Mouse (Mus musculus) neural tube, embryonic 13.5 days (tissue): Measurements from ENCODE around the gene Ccnt2. TPM values are rescaled to one million over a fixed set of nuclear protein-coding genes. Genes with fewer than 3 reads are reported as not detected.

Experiments used
- ATAC-seq: fragments of 200-750 bp; cut with Nextera tagmentation; 2 replicates; pipeline ENCODE4 v1.8.0; 2017; ENCODE audit warnings: low read depth, mild to moderate bottlenecking, moderate TSS enrichment, moderate library complexity
- H3K27ac ChIP-seq: fragments of 300-500 bp; sonication (generic); replicated peaks from 2 replicates; pipeline ENCODE4 v1.5.1; 2015; ENCODE audit warnings: moderate library complexity, mild to moderate bottlenecking, inconsistent platforms
- H3K27me3 ChIP-seq: fragments of 300-500 bp; sonication (generic); 2 replicates; pipeline ENCODE4 v1.6.1; 2015; ENCODE audit warnings: mild to moderate bottlenecking, inconsistent platforms
- H3K36me3 ChIP-seq: fragments of 300-500 bp; sonication (generic); 2 replicates; pipeline ENCODE4 v1.6.1; 2015; ENCODE audit warnings: mild to moderate bottlenecking, inconsistent platforms
- H3K4me1 ChIP-seq: fragments of 300-500 bp; sonication (generic); replicated peaks from 2 replicates; pipeline ENCODE4 v1.6.1; 2015; ENCODE audit warnings: inconsistent platforms
- H3K4me2 ChIP-seq: fragments of 300-500 bp; sonication (generic); 2 replicates; pipeline ENCODE4 v1.6.1; 2015; ENCODE audit warnings: inconsistent platforms, mild to moderate bottlenecking, moderate library complexity
- H3K4me3 ChIP-seq: fragments of 300-500 bp; sonication (generic); 2 replicates; pipeline ENCODE4 v1.5.1; 2015; ENCODE audit warnings: mild to moderate bottlenecking, inconsistent platforms
- H3K9ac ChIP-seq: fragments of 300-500 bp; sonication (generic); 2 replicates; pipeline ENCODE4 v1.6.1; 2015; ENCODE audit warnings: moderate library complexity, mild to moderate bottlenecking, inconsistent platforms
- H3K9me3 ChIP-seq: fragments of 300-500 bp; sonication (generic); 2 replicates; pipeline ENCODE4 v1.6.1; 2016; ENCODE audit warnings: inconsistent platforms
- WGBS: fragments of 180-500 bp; shearing (Covaris S2); methylation state at CpG from one replicate; pipeline ENCODE4 v1.1.7; 2015; 5-methylcytosine and 5-hydroxymethylcytosine counted together
- polyA plus RNA-seq: library from polyadenylated mRNA; unstranded; fragments of >200 nt; fragmentation: Nextera tagmentation; extraction: Ambion mirVana; gene quantifications from 2 replicates; pipeline ENCODE4 v1.2.1, GENCODE M21; 2015

Ccnt2 gene
- polyA plus RNA-seq, 1 experiment from 2014 or later: 110 TPM

DNA sequence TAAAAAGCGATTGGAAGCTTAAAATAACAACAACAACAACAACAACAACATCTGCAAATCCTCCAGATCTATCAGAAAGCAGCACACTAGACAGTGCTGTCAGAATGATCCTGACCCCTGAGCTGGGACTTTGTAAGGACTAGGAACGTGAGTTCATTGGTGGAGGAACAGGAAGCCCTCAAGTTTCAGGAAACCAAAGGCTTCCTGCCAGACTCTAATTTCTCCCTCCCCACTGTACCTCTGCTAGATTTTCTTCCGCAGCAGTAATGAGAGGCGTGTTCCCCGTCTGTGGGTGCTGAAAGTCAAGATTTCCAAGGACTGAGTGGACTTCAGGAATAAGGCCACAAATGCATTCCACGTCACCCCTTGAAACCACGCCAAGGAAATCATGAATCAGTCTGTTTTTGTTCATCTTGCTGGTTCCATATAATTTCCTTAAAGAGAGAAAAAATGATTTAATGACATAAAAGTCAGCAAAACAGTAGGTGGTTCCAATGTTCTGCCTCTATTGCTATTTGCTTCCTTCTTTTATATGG lies 76.2 kb downstream of the Ccnt2 start:
- ATAC-seq: no peak
- no peaks in the 10 kb centered on the region; the same call in 1 of the 2 replicates for H3K4me1 ChIP-seq
- no peak overlapping the region for H3K9ac ChIP-seq
- no peaks in the 10 kb centered on the region for H3K36me3 ChIP-seq
- H3K4me3 ChIP-seq: no peak overlapping the region
- no peaks in the 10 kb centered on the region for H3K27me3 ChIP-seq
- peaks cover 11% of the 10 kb centered on the region for H3K9me3 ChIP-seq
- H3K27ac ChIP-seq: no peak overlapping the region
- WGBS: 89% methylated on average over 7 of the region's 7 CpGs
- no peak overlapping the region for H3K4me2 ChIP-seq

GRCm38 (mm10) chr1:127854486-127855222 lies 80.7 kb downstream of the Ccnt2 start, which contains the start of gene Map3k19:
Gene Map3k19 (minus strand): TSS chr1:127855031.
- Histone ChIP-seq H3K9me3 (peaks cover 11% of the 10 kb centered on the region), H3K27ac (no peak within 1 kb of the TSS), H3K27me3 (no peaks in the 10 kb centered on the region), H3K4me1 (no peaks in the 10 kb centered on the region; the same call in 1 of the 2 replicates), H3K9ac (no peak within 1 kb of the TSS), H3K36me3 (no peaks in the 10 kb centered on the region), H3K4me2 (no peak within 1 kb of the TSS), H3K4me3 (no peak within 1 kb of the TSS)
- 76% methylated on average over 14 of the region's 14 CpGs for WGBS
- ATAC-seq: no peak

Other genes starting within 250 kb of the Ccnt2 start
- 60.0 and 66.2 TPM in 2 replicates for gene Tmem163, start 94.6 kb upstream of the Ccnt2 start, polyA plus RNA-seq
- 0.18 TPM in 1 of 2 replicates, not detected in the other for gene Acmsd, start 44.8 kb upstream of the Ccnt2 start, polyA plus RNA-seq
- 0.21 and 0.22 TPM in 2 replicates for gene Map3k19, start 80.9 kb downstream of the Ccnt2 start, polyA plus RNA-seq
- gene Rab3gap1, start 94.6 kb downstream of the Ccnt2 start, polyA plus RNA-seq: 19.3 and 21.7 TPM in 2 replicates